Mouse (Mus musculus): ENCODE measurements at regions not wholly inside any gene's neighbourhood (a gene's known extent, or its start where the extent isn't known, plus 50 kb on each side); places are given as distances from the start of the nearest gene placed in this dataset.

- no peak for DNase-seq (ENCODE audit: low spot score)
Measured at GRCm38 (mm10) chr3:110366151-110366550, 115.4 kb upstream of the Prmt6 start.

- DNase-seq (ENCODE audit: low spot score): no peak
Measured at GRCm38 (mm10) chr3:110361900-110362299, 111.1 kb upstream of the Prmt6 start.

DNA sequence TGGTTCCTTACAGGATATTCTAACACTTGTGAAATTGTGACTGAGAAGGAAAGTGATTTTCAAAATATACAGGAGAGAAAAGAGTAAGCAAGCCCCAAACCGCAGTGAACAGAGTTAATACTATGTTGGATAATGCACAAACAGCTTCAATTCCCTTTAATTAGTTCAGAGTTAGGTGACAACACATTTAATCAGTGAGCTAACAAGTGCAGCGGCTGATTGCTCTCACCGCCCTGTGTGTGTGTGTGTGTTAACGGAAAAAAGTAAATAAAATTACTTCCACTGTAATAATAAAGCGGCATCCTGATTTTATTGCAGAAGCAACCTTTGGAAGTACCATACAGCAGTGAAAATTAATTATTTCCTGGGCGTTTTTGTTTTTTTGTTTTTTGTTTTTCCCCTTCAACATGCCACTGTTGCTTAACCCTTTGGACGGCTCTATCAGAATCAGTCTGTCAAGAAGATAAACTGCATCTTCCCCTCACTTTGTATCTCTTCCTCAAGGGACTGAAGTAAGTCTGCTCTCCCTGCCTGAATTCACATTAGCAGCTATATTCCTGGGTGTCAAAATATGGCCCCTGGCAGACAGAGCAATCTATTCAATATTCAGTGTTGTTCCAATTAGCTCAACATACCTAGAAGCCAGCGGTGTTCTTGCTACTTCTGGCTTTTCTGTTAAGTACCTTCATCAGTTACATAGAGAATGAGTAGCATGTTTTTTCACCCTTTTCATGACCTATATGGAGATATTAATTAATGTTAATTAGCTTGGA lies 106.2 kb upstream of the Prmt6 start:
- DNase-seq (ENCODE audit: low spot score): no peak

- DNase-seq (ENCODE audit: low spot score): no peak
Measured at GRCm38 (mm10) chr3:110353654-110354053, 102.9 kb upstream of the Prmt6 start.

GRCm38 (mm10) chr3:110350075-110350474 lies 99.3 kb upstream of the Prmt6 start:
- no peak for DNase-seq (ENCODE audit: low spot score)

GRCm38 (mm10) chr3:110349446-110349845 lies 98.6 kb upstream of the Prmt6 start:
- DNase-seq (ENCODE audit: low spot score): peak; percentile 8

- DNase-seq (ENCODE audit: low spot score): peak; percentile 4
Measured at GRCm38 (mm10) chr3:110344846-110345245, 94.0 kb upstream of the Prmt6 start.

GRCm38 (mm10) chr3:110340067-110340466 lies 89.3 kb upstream of the Prmt6 start:
- no peak for DNase-seq (ENCODE audit: low spot score)

- DNase-seq (ENCODE audit: low spot score): no peak
Measured at GRCm38 (mm10) chr3:110339026-110339606, 88.3 kb upstream of the Prmt6 start.

- DNase-seq (ENCODE audit: low spot score): no peak
Measured at GRCm38 (mm10) chr3:110329175-110329574, 78.4 kb upstream of the Prmt6 start.

GRCm38 (mm10) chr3:110310270-110310669 lies 59.5 kb upstream of the Prmt6 start:
- no peak for DNase-seq (ENCODE audit: low spot score)

DNA sequence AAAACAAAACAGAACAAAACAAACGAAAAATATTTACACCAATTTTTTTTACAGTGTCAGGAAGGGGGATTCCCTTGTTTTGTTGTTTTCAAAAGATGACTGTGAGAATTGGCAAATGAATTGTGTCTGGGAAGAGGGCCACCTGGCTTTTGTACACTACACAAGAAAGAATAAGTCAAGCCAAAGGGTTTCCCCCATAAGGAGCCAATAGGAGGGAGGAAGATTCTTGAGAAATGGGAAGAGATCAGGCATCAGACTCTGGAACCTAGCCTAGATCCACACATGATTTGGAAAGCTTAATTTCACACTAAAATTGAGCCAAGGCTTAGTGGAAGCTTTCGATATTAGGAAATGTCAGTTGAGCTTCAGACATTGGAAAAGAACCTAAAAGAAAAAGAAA lies 52.4 kb upstream of the Prmt6 start:
- peak; percentile 98 for DNase-seq (ENCODE audit: low spot score)
